Mouse (Mus musculus) cortical plate, adult 2 months (tissue): ENCODE data around the gene Dnaja4.
A peak's percentile ranks its signal among the peaks of the same experiment; 100 is the strongest.

ENCODE experiments used
- CTCF ChIP-seq: fragments of 200-500 bp; IDR thresholded peaks from 2 replicates; pipeline ENCODE4 v1.5.1; 2011; ENCODE audit warnings: mild to moderate bottlenecking, control low read depth, low read length; ENCODE audit not compliant: insufficient read depth; ENCODE audit errors: extremely low read depth
- POLR2A ChIP-seq: fragments of 200-500 bp; IDR thresholded peaks from 2 replicates; pipeline ENCODE4 v1.6.1; 2011; ENCODE audit warnings: mild to moderate bottlenecking, low read length, control low read depth; ENCODE audit not compliant: insufficient read depth; ENCODE audit errors: extremely low read depth

DNA sequence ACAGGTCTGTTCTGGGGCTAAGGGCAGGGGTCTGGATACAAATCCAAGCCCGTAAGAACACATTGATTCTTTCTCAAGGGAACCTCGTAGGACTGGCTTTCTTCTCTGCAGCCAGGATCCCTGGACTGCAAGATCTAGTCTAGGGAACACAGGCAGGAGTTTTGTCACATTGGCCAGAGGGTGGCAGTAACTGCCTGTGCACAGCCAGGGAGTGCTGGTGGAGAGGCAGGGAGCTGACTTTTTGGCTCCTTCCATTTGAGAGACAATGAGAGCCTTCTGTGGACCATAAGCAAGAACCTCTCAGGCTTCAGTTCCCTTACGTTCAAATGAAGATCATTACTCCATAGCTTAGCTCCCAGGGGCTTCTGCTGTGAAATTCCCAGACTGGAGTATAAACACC is 39.7 kb downstream of the Dnaja4 start:
- TF ChIP-seq CTCF, result peak; percentile 85
- no peak for TF ChIP-seq POLR2A
